ENCODE assay signal across 8 mouse cellular contexts in the genomic region with DNA sequence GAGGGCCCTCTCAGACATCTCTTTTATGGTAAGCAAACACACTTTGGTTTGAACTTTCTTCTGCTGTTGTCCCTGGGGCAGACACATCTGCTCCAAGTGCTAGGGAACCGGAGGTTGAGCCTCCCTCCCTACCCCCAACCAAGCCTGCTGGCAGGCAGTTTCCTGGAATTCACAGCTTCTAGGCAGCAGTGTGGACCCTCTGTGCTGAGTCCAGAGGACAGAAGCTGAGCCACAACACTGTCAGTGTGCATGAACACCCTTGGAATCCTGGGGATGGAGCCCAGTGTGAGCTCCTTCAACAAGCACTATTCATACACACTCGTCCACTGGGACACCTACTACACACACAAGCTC. TPM values are rescaled to one million over a fixed set of nuclear protein-coding genes. Genes with fewer than 3 reads are reported as not detected.
A peak's percentile ranks its signal among the peaks of the same experiment; 100 is the strongest.
DNase-seq lines count a peak whose midpoint lies in the region; ATAC-seq and TF ChIP-seq lines count a peak whose summit lies in the region.

No protein-coding gene starts in this region.

- H3K27me3 ChIP-seq in forebrain, embryonic 10.5 days (ENCODE audit: poor library complexity, severe bottlenecking), result no peaks in the 10 kb centered on the region

- peak overlapping the region; percentile 24; the same call in 1 of the 2 replicates for H3K4me3 ChIP-seq in gastrocnemius, adult 2 months
- H3K4me3 ChIP-seq in forebrain, embryonic 10.5 days, result no peak overlapping the region

- intact Hi-C loops in gastrocnemius, adult 2 months (cut with DNase I), result no loop called here

- H3K36me3 ChIP-seq in forebrain, embryonic 10.5 days (replicated peaks), result peaks cover 41% of the 10 kb centered on the region

- DNase-seq in gastrocnemius, adult 2 months, result no peak
- DNase-seq in gastrocnemius, postnatal 4 days (ENCODE audit: low spot score in 2 of 2), result no peak
- no peak for DNase-seq in forebrain, embryonic 10.5 days (ENCODE audit: extremely low spot score, low spot score)
- peak; percentile 64 to 68 for DNase-seq in kidney, adult 8-10 months
- DNase-seq in mesoderm, embryonic 11.5 days (ENCODE audit: low read depth, low spot score), result peak; percentile 32
- DNase-seq in embryo, embryonic 10.5 days (ENCODE audit: low spot score), result no peak
- no peak for DNase-seq in gastrocnemius, postnatal 10 days

- H3K4me1 ChIP-seq in forebrain, embryonic 10.5 days, result peaks cover 86% of the 10 kb centered on the region

- 49% methylated on average over 2 of the region's 2 CpGs for WGBS in forebrain, embryonic 10.5 days

- no peak for TF ChIP-seq CTCF in gastrocnemius, adult 2 months (IDR thresholded peaks at IDR 0.05)

- no peaks in the 10 kb centered on the region for H3K9me3 ChIP-seq in forebrain, embryonic 10.5 days

- ATAC-seq in monocyte, adult 5-6 weeks (replicated peaks; ENCODE audit: insufficient number of reproducible peaks, low FRiP score, low TSS enrichment, poor library complexity, severe bottlenecking), result no peak

- peak overlapping the region; percentile 62 for H3K27ac ChIP-seq in gastrocnemius, adult 2 months
- peak overlapping the region; percentile 80 for H3K27ac ChIP-seq in forebrain, embryonic 10.5 days

RNA-seq across cellular contexts. Expression of gene 4930404H24Rik, which starts 55.3 kb away (rescaled TPM):
- not detected for total RNA-seq in gastrocnemius, adult 2 months (2021)
- not detected for total RNA-seq in gastrocnemius, postnatal 4 days (2021)
- polyA plus RNA-seq in forebrain, embryonic 10.5 days (2016; fragmentation: Nextera tagmentation; extraction: Ambion mirVana), result not detected in 2 replicates
- not detected for total RNA-seq in gastrocnemius, postnatal 10 days (2021)
- total RNA-seq in monocyte, adult 5-6 weeks (2017), result not detected in 3 replicates

Comparison
In these comparisons a context has a peak if more than half of its experiments do, and no peak if none do; other contexts are left out.
1. DNase-seq: peak in kidney, adult 8-10 months (2 of 2) and mesoderm, embryonic 11.5 days (single experiment); none in gastrocnemius, adult 2 months (single experiment), gastrocnemius, postnatal 4 days (0 of 2), forebrain, embryonic 10.5 days (single experiment), embryo, embryonic 10.5 days (single experiment) and gastrocnemius, postnatal 10 days (single experiment).